Mouse (Mus musculus) embryonic facial prominence, embryonic 11.5 days (tissue): Measurements from ENCODE around the gene H2-Q6. TPM values are rescaled to one million over a fixed set of nuclear protein-coding genes. Genes with fewer than 3 reads are reported as not detected.
"Not testable (repeated sequence)": the region's sequence is repeated elsewhere in the genome, so short reads cannot be mapped to it uniquely, and the experiment has no call there.

Experiments used
- ATAC-seq: fragments of 200-750 bp; cut with Nextera tagmentation; replicated peaks from 2 replicates; pipeline ENCODE4 v1.8.0; 2017; ENCODE audit warnings: low read depth; ENCODE audit not compliant: insufficient number of reproducible peaks, low FRiP score, low TSS enrichment
- DNase-seq: peaks from one replicate; pipeline ENCODE4 v3.0.0-alpha.2; 2015; ENCODE audit warnings: low spot score
- H3K27ac ChIP-seq: fragments of 300-500 bp; sonication (generic); replicated peaks from 2 replicates; pipeline ENCODE4 v1.5.1; 2014; ENCODE audit warnings: mild to moderate bottlenecking, low read depth, low read length, control low read depth
- H3K27me3 ChIP-seq: fragments of 300-500 bp; sonication (generic); 2 replicates; pipeline ENCODE4 v1.6.1; 2014; ENCODE audit warnings: mild to moderate bottlenecking, low read length, moderate library complexity, mixed read lengths; ENCODE audit not compliant: control insufficient read depth, insufficient read depth
- H3K36me3 ChIP-seq: fragments of 300-500 bp; sonication (generic); replicated peaks from 2 replicates; pipeline ENCODE4 v1.6.1; 2014; ENCODE audit warnings: low read depth, mild to moderate bottlenecking, low read length, moderate library complexity, mixed read lengths; ENCODE audit not compliant: control insufficient read depth, insufficient read depth
- H3K4me1 ChIP-seq: fragments of 300-500 bp; sonication (generic); 2 replicates; pipeline ENCODE4 v1.6.1; 2014; ENCODE audit warnings: low read length, mixed read lengths; ENCODE audit not compliant: control insufficient read depth, insufficient read depth
- H3K4me2 ChIP-seq: fragments of 300-500 bp; sonication (generic); 2 replicates; pipeline ENCODE4 v1.6.1; 2014; ENCODE audit warnings: low read depth, mild to moderate bottlenecking, control low read depth, low read length, moderate library complexity
- H3K4me3 ChIP-seq: fragments of 300-500 bp; sonication (generic); 2 replicates; pipeline ENCODE4 v1.5.1; 2014; ENCODE audit warnings: low read depth, low read length, control low read depth
- H3K9ac ChIP-seq: fragments of 300-500 bp; sonication (generic); replicated peaks from 2 replicates; pipeline ENCODE4 v1.6.1; 2014; ENCODE audit warnings: mild to moderate bottlenecking, control low read depth, low read length
- H3K9me3 ChIP-seq: fragments of 300-500 bp; sonication (generic); replicated peaks from 2 replicates; pipeline ENCODE4 v1.6.1; 2016; ENCODE audit warnings: mild to moderate bottlenecking, low read length, inconsistent platforms, mixed read lengths; ENCODE audit not compliant: control insufficient read depth
- WGBS: fragments of 180-500 bp; shearing (Covaris S2); extraction: QIAGEN DNeasy Blood & Tissue Kit; methylation state at CpG from one replicate; pipeline ENCODE4 v1.1.7; 2014; 5-methylcytosine and 5-hydroxymethylcytosine counted together
- polyA plus RNA-seq: library from polyadenylated mRNA; unstranded; fragments of >200 nt; fragmentation: Nextera tagmentation; extraction: Ambion mirVana; gene quantifications from 2 replicates; pipeline ENCODE4 v1.2.1, GENCODE M21; 2014

The H2-Q6 gene
- polyA plus RNA-seq, 1 experiment from 2014 or later, result 0.74 TPM

DNA sequence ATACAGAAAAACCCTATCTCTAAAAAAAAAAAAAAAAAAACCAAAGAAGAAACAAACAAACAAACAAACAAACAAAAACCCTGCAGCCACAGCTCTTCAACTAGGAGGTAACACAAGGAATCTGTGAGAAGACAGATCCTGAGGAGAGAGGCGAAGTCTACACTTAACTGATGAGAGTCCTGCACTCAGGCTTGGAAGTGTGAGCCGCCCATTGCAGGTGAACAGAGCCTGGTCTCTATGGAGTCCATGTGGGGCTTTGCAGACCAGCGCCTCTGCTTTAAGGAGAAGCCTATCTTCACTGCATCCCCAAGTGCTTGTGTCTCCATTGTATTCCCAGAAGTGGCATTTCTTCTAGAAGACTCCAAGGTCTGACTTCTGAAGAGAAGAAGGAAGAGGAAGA, 544 bp upstream of the H2-Q6 start:
- not testable (repeated sequence) for H3K4me3 ChIP-seq, DNase-seq, H3K36me3 ChIP-seq, H3K4me2 ChIP-seq, H3K27me3 ChIP-seq, H3K27ac ChIP-seq, H3K9me3 ChIP-seq, H3K4me1 ChIP-seq, ATAC-seq, H3K9ac ChIP-seq
- WGBS, result 85% methylated on average over 3 of the region's 3 CpGs

DNA sequence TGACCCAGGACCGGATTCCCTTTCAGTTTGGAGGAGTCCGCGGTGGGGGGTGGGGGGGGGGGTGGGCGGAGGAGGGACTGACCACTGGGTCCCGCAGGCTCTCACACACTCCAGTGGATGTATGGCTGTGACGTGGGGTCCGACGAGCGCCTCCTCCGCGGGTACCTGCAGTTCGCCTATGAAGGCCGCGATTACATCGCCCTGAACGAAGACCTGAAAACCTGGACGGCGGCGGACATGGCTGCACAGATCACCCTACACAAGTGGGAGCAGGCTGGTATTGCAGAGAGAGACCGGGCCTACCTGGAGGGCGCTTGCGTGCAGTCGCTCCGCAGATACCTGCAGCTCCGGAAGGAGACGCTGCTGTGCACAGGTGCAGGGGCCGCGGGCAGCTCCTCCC, 824 bp downstream of the H2-Q6 start:
- H3K4me3 ChIP-seq, result peak overlapping the region; percentile 33; the same call in 1 of the 2 replicates
- 12% methylated on average over 28 of the region's 28 CpGs for WGBS
- peak overlapping the region; percentile 55; the same call in 1 of the 2 replicates for H3K4me2 ChIP-seq
- not testable (repeated sequence) for H3K36me3 ChIP-seq, H3K27me3 ChIP-seq, H3K9me3 ChIP-seq, ATAC-seq, H3K4me1 ChIP-seq, H3K27ac ChIP-seq, H3K9ac ChIP-seq
- DNase-seq, result peak; percentile 23

DNA sequence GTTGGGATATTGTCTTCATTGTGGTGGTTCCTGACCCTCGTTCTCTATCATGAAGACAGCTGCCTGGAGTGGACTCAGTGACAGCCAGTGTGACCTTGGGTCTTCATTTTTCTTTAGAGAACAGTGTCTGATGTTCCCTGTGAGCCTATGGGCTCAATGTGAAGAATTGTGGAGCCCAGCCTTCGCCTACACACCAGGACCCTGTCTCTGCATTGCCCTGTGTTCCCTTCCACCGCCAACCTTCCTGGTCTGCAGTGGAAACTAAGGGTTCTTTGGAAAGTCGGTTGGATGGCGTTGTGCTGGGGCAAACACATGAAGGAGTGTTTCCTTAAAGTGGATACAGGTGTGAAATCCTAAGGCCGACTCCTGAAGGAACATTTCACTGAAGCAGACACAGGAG, 4.2 kb downstream of the H2-Q6 start:
- not testable (repeated sequence) for DNase-seq, H3K36me3 ChIP-seq, H3K9me3 ChIP-seq, H3K4me2 ChIP-seq, H3K9ac ChIP-seq, H3K4me3 ChIP-seq, H3K27me3 ChIP-seq, ATAC-seq, H3K4me1 ChIP-seq, H3K27ac ChIP-seq
- WGBS, result 80% methylated on average over 6 of the region's 6 CpGs

DNA sequence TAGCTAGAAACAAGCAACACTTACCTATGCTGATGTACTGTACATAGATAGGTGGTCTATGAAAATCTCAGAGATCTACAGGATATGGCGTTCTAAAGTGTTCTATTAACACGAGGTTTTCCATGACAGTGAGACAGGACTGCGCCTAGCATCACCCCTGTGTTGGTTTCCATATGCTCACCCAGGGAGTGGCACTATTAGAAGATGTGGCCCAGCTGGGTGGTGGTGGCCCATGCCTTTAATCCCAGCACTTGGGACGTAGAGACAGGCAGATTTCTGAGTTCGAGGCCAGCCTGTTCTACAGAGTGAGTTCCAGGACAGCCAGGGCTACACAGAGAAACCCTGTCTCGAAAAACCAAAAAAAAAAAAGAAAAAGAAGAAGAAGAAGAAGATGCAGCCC, 6.0 kb downstream of the H2-Q6 start:
- not testable (repeated sequence) for H3K36me3 ChIP-seq
- WGBS, result 77% methylated on average over 6 of the region's 6 CpGs

DNA sequence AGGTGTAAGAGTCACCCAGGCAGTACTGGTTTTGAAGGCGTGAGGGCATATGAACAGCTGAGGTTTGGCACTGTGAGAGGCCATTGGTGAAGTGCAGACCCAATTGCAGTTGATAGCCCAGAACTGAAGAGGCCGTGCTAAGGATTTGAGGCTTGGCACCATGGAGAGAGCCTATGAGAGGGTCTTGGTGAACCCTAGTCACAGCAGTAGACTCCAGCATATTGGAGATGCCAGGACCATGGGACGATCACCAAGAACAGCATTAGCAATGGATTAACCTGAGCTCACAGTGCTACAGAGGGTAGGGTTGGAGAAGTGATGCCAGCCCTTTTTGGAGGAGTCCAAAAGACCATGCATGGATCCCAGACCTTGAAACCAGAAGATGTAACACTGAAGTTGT, 7.5 kb downstream of the H2-Q6 start:
- H3K9ac ChIP-seq, H3K4me1 ChIP-seq, H3K4me3 ChIP-seq, H3K27ac ChIP-seq, H3K27me3 ChIP-seq, DNase-seq, ATAC-seq, H3K36me3 ChIP-seq, H3K9me3 ChIP-seq, H3K4me2 ChIP-seq: not testable (repeated sequence)
- 90% methylated on average over 3 of the region's 3 CpGs for WGBS

More for the DNA sequence above, 6.0 kb downstream of the H2-Q6 start:
- H3K9me3 ChIP-seq, DNase-seq, H3K4me1 ChIP-seq, H3K27ac ChIP-seq, H3K4me3 ChIP-seq, H3K27me3 ChIP-seq, H3K9ac ChIP-seq, ATAC-seq, H3K4me2 ChIP-seq: not testable (repeated sequence)

DNA sequence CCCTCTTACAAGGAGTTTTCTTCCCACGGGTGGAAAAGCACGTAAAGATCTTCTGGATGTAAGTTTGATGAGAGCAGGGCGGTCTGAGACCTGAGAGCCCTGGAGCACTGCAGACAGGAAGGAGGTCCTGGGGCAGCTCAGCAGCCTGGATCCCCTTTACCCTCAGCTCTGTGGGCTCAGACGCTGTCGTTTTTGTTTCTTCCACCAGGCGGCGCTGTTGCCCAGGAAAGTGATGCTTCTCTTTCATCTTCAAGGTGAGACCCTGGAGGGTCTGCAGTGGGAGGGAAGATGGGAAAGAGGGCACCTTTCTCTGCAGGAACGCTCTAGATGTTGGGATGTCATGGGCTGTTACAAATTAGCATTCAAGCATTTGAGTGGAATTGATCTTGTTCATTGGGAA, 10.2 kb downstream of the H2-Q6 start:
- WGBS, result 7% methylated on average over 8 of the region's 8 CpGs
- H3K27ac ChIP-seq, H3K9ac ChIP-seq, ATAC-seq, H3K4me3 ChIP-seq, H3K4me2 ChIP-seq, H3K9me3 ChIP-seq, H3K4me1 ChIP-seq, H3K36me3 ChIP-seq, H3K27me3 ChIP-seq: not testable (repeated sequence)
- peak; percentile 70 for DNase-seq

DNA sequence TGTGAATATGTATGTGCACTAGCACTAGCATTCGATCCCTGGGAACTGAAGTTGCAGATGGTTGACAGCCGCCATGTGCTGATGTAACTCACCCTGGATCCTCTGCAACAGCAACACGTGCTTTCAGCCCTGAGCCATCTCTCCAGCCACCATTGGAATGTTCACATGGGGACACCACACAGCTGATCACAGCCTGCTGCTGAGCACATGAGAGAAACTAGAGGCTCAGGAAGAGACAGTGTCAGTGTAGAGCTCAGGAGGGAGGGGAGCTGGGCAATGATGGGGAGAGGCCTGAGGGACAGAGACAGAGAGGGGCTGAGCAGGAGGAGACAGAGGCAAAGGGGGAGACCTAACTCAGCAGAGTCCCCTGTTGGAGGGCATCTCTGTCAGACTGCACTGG, 10.9 kb downstream of the H2-Q6 start:
- not testable (repeated sequence) for H3K4me3 ChIP-seq, H3K27me3 ChIP-seq

DNA sequence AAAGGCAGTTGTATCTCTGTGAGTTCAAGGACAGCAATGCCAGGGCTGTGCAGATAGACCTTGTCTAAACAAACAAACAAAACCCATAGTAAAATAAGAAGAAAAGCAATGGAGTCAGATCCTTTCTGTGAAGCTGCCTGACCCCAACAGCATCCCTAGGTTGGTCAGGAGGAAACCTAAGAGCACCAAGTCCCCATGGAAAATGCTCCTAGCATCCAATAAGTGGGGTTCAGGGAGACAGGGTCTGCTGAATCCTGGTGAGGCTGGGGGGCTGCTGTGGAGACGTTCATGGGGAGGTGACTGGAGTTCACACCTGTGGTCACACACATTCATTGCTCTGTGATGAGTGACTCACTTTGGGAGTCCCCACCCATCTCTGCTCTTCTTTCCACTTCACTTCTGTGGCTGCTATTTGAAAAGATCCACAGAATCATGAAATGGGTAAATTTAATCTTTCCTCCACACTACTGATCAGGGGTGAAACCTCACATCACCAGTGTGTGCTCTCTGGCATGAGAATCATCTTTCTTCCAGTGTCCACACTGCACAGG, 12.8 kb downstream of the H2-Q6 start:
- ATAC-seq, H3K4me2 ChIP-seq, H3K27ac ChIP-seq, H3K4me3 ChIP-seq, H3K36me3 ChIP-seq, H3K9me3 ChIP-seq, H3K27me3 ChIP-seq, DNase-seq, H3K4me1 ChIP-seq, H3K9ac ChIP-seq: not testable (repeated sequence)
- WGBS, result 71% methylated on average over 1 of the region's 1 CpGs

More for the DNA sequence above, 10.9 kb downstream of the H2-Q6 start:
- H3K4me1 ChIP-seq, DNase-seq, H3K27ac ChIP-seq, H3K9ac ChIP-seq, H3K9me3 ChIP-seq, ATAC-seq, H3K36me3 ChIP-seq, H3K4me2 ChIP-seq: not testable (repeated sequence)
- WGBS, result 77% methylated on average over 3 of the region's 3 CpGs
